Mouse (Mus musculus) cortical plate, adult 2 months (tissue): Measurements from ENCODE around the gene Erf. TPM values are rescaled to one million over a fixed set of nuclear protein-coding genes. Genes with fewer than 3 reads are reported as not detected.
A peak's percentile ranks its signal among the peaks of the same experiment; 100 is the strongest.

Experiments
- H3K27ac ChIP-seq: fragments of 200-500 bp; 2 replicates; pipeline ENCODE4 v1.5.1; 2012; ENCODE audit warnings: low read length, control low read depth, inconsistent platforms; ENCODE audit not compliant: insufficient read depth
- H3K4me1 ChIP-seq: fragments of 200-500 bp; 2 replicates; pipeline ENCODE4 v1.6.1; 2011; ENCODE audit warnings: low read length; ENCODE audit not compliant: control insufficient read depth, insufficient read depth
- H3K4me3 ChIP-seq: fragments of 200-500 bp; 2 replicates; pipeline ENCODE4 v1.5.1; 2011; ENCODE audit warnings: mild to moderate bottlenecking, low read length, control low read depth; ENCODE audit not compliant: insufficient read depth
- CTCF ChIP-seq: fragments of 200-500 bp; IDR thresholded peaks from 2 replicates; pipeline ENCODE4 v1.5.1; 2011; ENCODE audit warnings: mild to moderate bottlenecking, control low read depth, low read length; ENCODE audit not compliant: insufficient read depth; ENCODE audit errors: extremely low read depth
- POLR2A ChIP-seq: fragments of 200-500 bp; IDR thresholded peaks from 2 replicates; pipeline ENCODE4 v1.6.1; 2011; ENCODE audit warnings: mild to moderate bottlenecking, low read length, control low read depth; ENCODE audit not compliant: insufficient read depth; ENCODE audit errors: extremely low read depth
- polyA plus RNA-seq: library from polyadenylated mRNA; depleted of rRNA; stranded (reverse); fragments of >200 nt; gene quantifications from 2 replicates; pipeline ENCODE4 v1.2.3, GENCODE M21; 2012

Gene Erf
- polyA plus RNA-seq, 1 experiment, result 48.6 TPM

DNA sequence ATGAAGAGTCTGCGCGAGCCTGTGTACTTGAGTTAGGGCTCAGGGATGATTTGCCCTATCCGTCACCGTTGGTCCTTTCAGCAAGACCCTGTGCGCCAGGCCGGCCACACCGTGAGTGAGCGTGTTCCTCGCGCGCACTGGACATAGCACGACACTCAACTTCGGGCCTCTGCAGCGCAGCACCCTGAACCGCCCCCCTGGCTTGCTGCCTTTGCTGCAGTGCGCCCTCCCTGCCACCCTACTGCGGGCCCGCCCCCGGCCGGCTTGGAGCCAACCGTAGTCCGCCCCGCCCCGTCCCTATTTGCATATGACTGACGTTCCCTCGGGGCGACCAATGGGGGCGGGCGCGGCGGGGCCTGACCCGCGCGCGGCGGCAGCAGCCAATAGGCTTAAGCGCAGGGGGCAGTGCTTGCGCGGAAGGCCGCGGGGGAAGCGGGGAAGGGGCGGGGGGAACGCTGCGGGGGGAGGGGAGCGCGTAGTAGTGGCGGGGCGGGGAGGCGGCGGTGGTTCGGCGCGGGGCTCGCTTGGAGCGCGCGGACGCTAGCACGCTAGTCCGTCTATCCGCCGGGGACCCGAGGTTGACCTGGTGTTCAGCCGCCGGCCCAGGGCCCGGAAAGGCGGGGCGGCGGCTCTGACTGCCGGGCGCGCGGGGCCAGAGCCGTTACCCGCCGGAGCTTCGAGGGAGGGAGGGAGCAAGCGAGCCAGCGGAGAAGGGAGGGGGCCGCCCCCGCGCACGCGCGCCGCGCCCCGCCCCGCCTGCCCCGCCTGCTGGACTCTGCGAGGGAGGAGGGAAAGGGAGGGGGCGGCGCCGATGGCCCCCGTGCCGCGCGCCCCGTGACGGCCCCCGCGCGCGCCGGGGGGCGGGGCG is 31.4 kb upstream of the Erf start:
- H3K27ac ChIP-seq, result peak overlapping the region; percentile 92
- TF ChIP-seq CTCF (no peak), POLR2A (peak; percentile 50; the same call in 1 of the 2 replicates)
- H3K4me3 ChIP-seq, result peak overlapping the region; percentile 49
- peaks cover 3% of the 10 kb centered on the region; the same call in 1 of the 2 replicates for H3K4me1 ChIP-seq

GRCm38 (mm10) chr7:25281166-25281733 is 30.7 kb upstream of the Erf start:
- TF ChIP-seq CTCF (no peak), POLR2A (no peak)
- Histone ChIP-seq H3K27ac (peak overlapping the region; percentile 85), H3K4me3 (peak overlapping the region; percentile 49), H3K4me1 (peaks cover 3% of the 10 kb centered on the region; the same call in 1 of the 2 replicates)

GRCm38 (mm10) chr7:25279861-25280791 is 29.6 kb upstream of the Erf start:
- H3K4me1 ChIP-seq, result peaks cover 6% of the 10 kb centered on the region
- peak overlapping the region; percentile 40 for H3K4me3 ChIP-seq
- H3K27ac ChIP-seq, result peak overlapping the region; percentile 97
- TF ChIP-seq CTCF (no peak), POLR2A (no peak)

GRCm38 (mm10) chr7:25279076-25279860 is 28.7 kb upstream of the Erf start:
- peak overlapping the region; percentile 40 for H3K4me3 ChIP-seq
- H3K27ac ChIP-seq, result peak overlapping the region; percentile 97
- TF ChIP-seq CTCF, result no peak
- no peak for TF ChIP-seq POLR2A
- H3K4me1 ChIP-seq, result peaks cover 11% of the 10 kb centered on the region

DNA sequence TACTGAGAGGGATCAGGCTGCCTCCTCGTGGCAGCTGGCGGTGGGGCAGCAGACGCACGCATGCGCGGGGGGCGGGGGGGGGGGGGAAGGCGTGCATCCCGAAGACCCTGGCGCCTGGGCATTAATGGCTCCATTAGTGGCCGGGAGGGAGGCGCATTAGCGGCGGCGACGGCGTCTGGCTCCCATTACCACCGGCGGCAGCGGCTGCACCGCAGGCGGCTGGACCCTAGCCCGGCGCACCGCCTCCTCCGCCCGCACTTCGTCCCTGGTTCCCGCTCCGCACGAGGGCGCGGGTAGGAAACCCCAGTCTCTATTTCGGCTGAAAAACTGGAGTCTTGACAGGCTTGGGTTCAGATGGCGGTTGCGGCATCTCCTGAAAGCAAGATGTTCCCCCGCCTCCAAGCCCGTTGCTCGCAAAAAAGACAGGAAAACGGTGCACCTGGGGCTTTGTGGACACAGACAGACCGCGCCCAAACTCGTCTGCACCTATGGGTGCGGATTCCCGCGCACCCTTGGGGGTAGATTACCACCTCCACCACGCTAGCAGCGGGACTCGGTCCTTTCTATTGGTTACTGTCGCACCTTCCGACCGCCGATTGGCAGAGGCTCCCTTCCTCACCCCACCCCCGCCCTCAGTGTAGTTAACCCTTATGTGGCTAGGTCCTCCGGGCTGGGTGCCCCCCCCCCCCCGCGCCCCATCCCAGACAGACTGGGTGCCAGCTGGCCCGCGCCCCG is 27.9 kb upstream of the Erf start:
- Histone ChIP-seq H3K4me1 (peaks cover 14% of the 10 kb centered on the region), H3K27ac (peak overlapping the region; percentile 97), H3K4me3 (peak overlapping the region; percentile 40)
- TF ChIP-seq CTCF, result peak; percentile 58
- peak; percentile 65; the same call in 1 of the 2 replicates for TF ChIP-seq POLR2A

- Histone ChIP-seq H3K4me1 (peaks cover 14% of the 10 kb centered on the region), H3K27ac (peak overlapping the region; percentile 39; the same call in 1 of the 2 replicates), H3K4me3 (peak overlapping the region; percentile 40; the same call in 1 of the 2 replicates)
- no peak for TF ChIP-seq CTCF
- no peak for TF ChIP-seq POLR2A
These were observed 27.4 kb upstream of the Erf start for GRCm38 (mm10) chr7:25277998-25278340.

DNA sequence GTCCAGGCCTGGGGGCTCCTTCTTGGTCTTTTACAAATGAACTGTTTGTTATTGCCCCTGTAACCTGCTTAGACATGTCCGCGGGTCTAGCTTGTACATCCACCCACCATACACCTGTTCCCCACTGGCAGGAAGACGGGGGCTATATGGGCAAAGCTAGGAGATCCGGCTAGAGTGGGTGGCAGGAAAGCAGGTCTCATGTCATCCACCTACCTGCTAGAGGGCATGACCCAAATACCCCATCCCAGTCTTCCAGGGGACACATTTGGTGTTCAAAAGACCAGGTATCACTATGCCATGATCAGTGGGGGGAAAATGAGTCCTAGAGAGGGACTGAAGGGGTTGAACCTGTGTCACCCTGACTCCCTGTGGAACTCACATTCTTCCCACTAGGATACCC is 26.8 kb upstream of the Erf start:
- peaks cover 14% of the 10 kb centered on the region for H3K4me1 ChIP-seq
- H3K4me3 ChIP-seq, result no peak overlapping the region
- no peak for TF ChIP-seq POLR2A
- no peak overlapping the region for H3K27ac ChIP-seq

- Histone ChIP-seq H3K4me3 (no peak overlapping the region), H3K4me1 (peaks cover 11% of the 10 kb centered on the region), H3K27ac (0 out of 2 replicates have a peak overlapping the region, but pooled peaks have one; percentile 33)
- TF ChIP-seq CTCF, result no peak
- TF ChIP-seq POLR2A, result no peak
These were observed 25.2 kb upstream of the Erf start for GRCm38 (mm10) chr7:25275555-25276298.
